8 mouse cellular contexts compared by ENCODE assay signal in genomic region chr5:28117882-28118530, GRCm38 (mm10). TPM values are rescaled to one million over a fixed set of nuclear protein-coding genes. Genes with fewer than 3 reads are reported as not detected.
A peak's percentile ranks its signal among the peaks of the same experiment; 100 is the strongest.
DNase-seq lines count a peak whose midpoint lies in the region; ATAC-seq and TF ChIP-seq lines count a peak whose summit lies in the region.

No protein-coding gene starts in this region.

- peak overlapping the region; percentile 54 for H3K4me2 ChIP-seq in kidney, postnatal 0 days (ENCODE audit: low read length)
- H3K4me2 ChIP-seq in midbrain, embryonic 15.5 days, result peak overlapping the region; percentile 58

- no peaks in the 10 kb centered on the region for H3K4me1 ChIP-seq in kidney, postnatal 0 days (replicated peaks; ENCODE audit: insufficient read depth, low read length)
- peaks cover 17% of the 10 kb centered on the region for H3K4me1 ChIP-seq in midbrain, embryonic 15.5 days
- no peaks in the 10 kb centered on the region for H3K4me1 ChIP-seq in thymus, adult 2 months (replicated peaks; ENCODE audit: control insufficient read depth, insufficient read depth, low read length)

- no peaks in the 10 kb centered on the region for H3K9me3 ChIP-seq in kidney, postnatal 0 days (replicated peaks; ENCODE audit: low read length)
- H3K9me3 ChIP-seq in midbrain, embryonic 15.5 days, result no peaks in the 10 kb centered on the region

- peak; percentile 31 for ATAC-seq in granulocyte monocyte progenitor cell, adult 5-6 weeks (replicated peaks; ENCODE audit: poor library complexity, severe bottlenecking)
- no peak for ATAC-seq in kidney, postnatal 0 days (replicated peaks; ENCODE audit: low FRiP score, low read depth)
- peak; percentile 51 for ATAC-seq in midbrain, embryonic 15.5 days (replicated peaks)

- DNase-seq in ES-CJ7 (ENCODE audit: low read depth, low spot score), result peak; percentile 66
- peak; percentile 67 for DNase-seq in cerebellum, adult 11-12 months
- peak; percentile 67 for DNase-seq in kidney, postnatal 0 days (ENCODE audit: low spot score)
- no peak for DNase-seq in ovary, postnatal 36 days (ENCODE audit: low spot score)
- no peak for DNase-seq in thymus, adult 2 months
- DNase-seq in gastrocnemius, postnatal 36 days, result no peak

- H3K4me3 ChIP-seq in kidney, postnatal 0 days (replicated peaks; ENCODE audit: low read depth, low read length), result peak overlapping the region; percentile 27
- peak overlapping the region; percentile 34 for H3K4me3 ChIP-seq in midbrain, embryonic 15.5 days
- H3K4me3 ChIP-seq in thymus, adult 2 months (ENCODE audit: control insufficient read depth, insufficient read depth, low read length), result no peak overlapping the region

- TF ChIP-seq CTCF in kidney, postnatal 0 days (IDR thresholded peaks at IDR 0.05; ENCODE audit: low read depth), result no peak
- TF ChIP-seq CTCF in thymus, adult 2 months (IDR thresholded peaks at IDR 0.05; ENCODE audit: borderline replicate concordance, control insufficient read depth, extremely low read depth, insufficient read depth, low read length, poor library complexity), result no peak

- H3K36me3 ChIP-seq in kidney, postnatal 0 days (ENCODE audit: insufficient read depth, low read length), result no peaks in the 10 kb centered on the region
- H3K36me3 ChIP-seq in midbrain, embryonic 15.5 days (replicated peaks), result no peaks in the 10 kb centered on the region
- no peaks in the 10 kb centered on the region for H3K36me3 ChIP-seq in thymus, adult 2 months (ENCODE audit: control insufficient read depth, insufficient read depth, low read length)

- 1% methylated on average over 30 of the region's 30 CpGs for WGBS in kidney, postnatal 0 days
- WGBS in midbrain, embryonic 15.5 days, result under 1% methylated on average over 30 of the region's 30 CpGs
- WGBS in thymus, adult 2 months, result 4% methylated on average over 30 of the region's 30 CpGs

- H3K9ac ChIP-seq in kidney, postnatal 0 days (ENCODE audit: low read depth, low read length), result no peak overlapping the region
- H3K9ac ChIP-seq in midbrain, embryonic 15.5 days, result peak overlapping the region; percentile 37

- intact Hi-C loops in gastrocnemius, postnatal 36 days (cut with DNase I), result no loop called here

- no peak overlapping the region for H3K27ac ChIP-seq in kidney, postnatal 0 days
- peak overlapping the region; percentile 45 for H3K27ac ChIP-seq in midbrain, embryonic 15.5 days
- no peak overlapping the region for H3K27ac ChIP-seq in thymus, adult 2 months (ENCODE audit: control insufficient read depth, insufficient read depth, low read length)

- TF ChIP-seq POLR2A in thymus, adult 2 months (IDR thresholded peaks at IDR 0.05; ENCODE audit: control insufficient read depth, extremely low read depth, insufficient read depth, low read length, poor library complexity), result no peak

- peaks cover 41% of the 10 kb centered on the region for H3K27me3 ChIP-seq in kidney, postnatal 0 days (ENCODE audit: insufficient read depth, low read length)
- H3K27me3 ChIP-seq in midbrain, embryonic 15.5 days (replicated peaks), result peaks cover 41% of the 10 kb centered on the region
- peaks cover 4% of the 10 kb centered on the region; the same call in 1 of the 2 replicates for H3K27me3 ChIP-seq in thymus, adult 2 months (ENCODE audit: control insufficient read depth, insufficient read depth, low read length)

RNA-seq across cellular contexts. Expression of gene Insig1, which starts 46.8 kb away (rescaled TPM):
- total RNA-seq in granulocyte monocyte progenitor cell, adult 5-6 weeks (2014; fragmentation: Nextera tagmentation), result 10.4 and 12.1 TPM in 2 replicates
- total RNA-seq in granulocyte monocyte progenitor cell, adult 5-6 weeks (2017), result 32.9 and 34.2 TPM in 2 replicates
- polyA plus RNA-seq in kidney, postnatal 0 days (2015; fragmentation: Nextera tagmentation; extraction: Ambion mirVana), result 44.3 and 48.7 TPM in 2 replicates
- polyA plus RNA-seq in midbrain, embryonic 15.5 days (2015; fragmentation: Nextera tagmentation; extraction: Ambion mirVana), result 79.3 and 84.0 TPM in 2 replicates
- 39.6 and 51.7 TPM in 2 replicates for polyA plus RNA-seq in thymus, adult 2 months (2012; rRNA removed)
- total RNA-seq in gastrocnemius, postnatal 36 days (2021), result 10 to 100 TPM in 1 of 2 experiments, 1 to 10 TPM in 1; 7.4 to 11.1 TPM

RNA-seq across cellular contexts. Expression of gene En2, which starts 47.5 kb away (rescaled TPM):
- total RNA-seq in granulocyte monocyte progenitor cell, adult 5-6 weeks (2014; fragmentation: Nextera tagmentation), result not detected in 2 replicates
- not detected in 2 replicates for total RNA-seq in granulocyte monocyte progenitor cell, adult 5-6 weeks (2017)
- polyA plus RNA-seq in kidney, postnatal 0 days (2015; fragmentation: Nextera tagmentation; extraction: Ambion mirVana), result 0.08 TPM in 1 of 2 replicates, not detected in the other
- polyA plus RNA-seq in midbrain, embryonic 15.5 days (2015; fragmentation: Nextera tagmentation; extraction: Ambion mirVana), result 0.93 and 1.5 TPM in 2 replicates
- 0.04 and 0.10 TPM in 2 replicates for polyA plus RNA-seq in thymus, adult 2 months (2012; rRNA removed)
- under 1 TPM; 0.23 to 0.30 TPM for total RNA-seq in gastrocnemius, postnatal 36 days (2021)

Comparison
In these comparisons a context has a peak if more than half of its experiments do, and no peak if none do; other contexts are left out.
1. DNase-seq: peak in ES-CJ7 (single experiment), cerebellum, adult 11-12 months (single experiment) and kidney, postnatal 0 days (single experiment); none in ovary, postnatal 36 days (single experiment), thymus, adult 2 months (single experiment) and gastrocnemius, postnatal 36 days (0 of 2).